Mouse (Mus musculus): ENCODE measurements around the gene Slc7a15.
"Not testable (repeated sequence)": the region's sequence is repeated elsewhere in the genome, so short reads cannot be mapped to it uniquely, and the experiment has no call there.

The Slc7a15 gene

DNA sequence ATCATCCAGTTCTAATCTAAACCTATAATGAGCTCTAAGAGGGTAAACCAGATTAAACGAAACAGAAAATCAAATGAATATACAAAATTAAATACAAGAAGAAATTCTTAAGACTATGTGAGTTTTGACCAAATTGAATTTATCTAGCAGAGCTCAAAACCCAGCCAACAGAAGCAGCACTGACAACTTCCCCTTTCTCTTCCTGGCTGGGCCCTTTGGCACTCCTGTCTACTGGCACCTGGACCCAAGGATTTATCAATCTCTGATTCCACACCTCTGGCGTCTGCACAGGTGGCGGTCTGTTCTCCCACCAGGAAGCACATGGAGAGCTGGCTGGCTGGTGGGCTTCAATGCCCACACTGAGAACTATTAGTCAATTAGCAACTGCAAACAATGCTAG, 39.0 kb downstream of the Slc7a15 start:
- not testable (repeated sequence) for DNase-seq (ENCODE audit: low spot score in 2 of 2)

DNA sequence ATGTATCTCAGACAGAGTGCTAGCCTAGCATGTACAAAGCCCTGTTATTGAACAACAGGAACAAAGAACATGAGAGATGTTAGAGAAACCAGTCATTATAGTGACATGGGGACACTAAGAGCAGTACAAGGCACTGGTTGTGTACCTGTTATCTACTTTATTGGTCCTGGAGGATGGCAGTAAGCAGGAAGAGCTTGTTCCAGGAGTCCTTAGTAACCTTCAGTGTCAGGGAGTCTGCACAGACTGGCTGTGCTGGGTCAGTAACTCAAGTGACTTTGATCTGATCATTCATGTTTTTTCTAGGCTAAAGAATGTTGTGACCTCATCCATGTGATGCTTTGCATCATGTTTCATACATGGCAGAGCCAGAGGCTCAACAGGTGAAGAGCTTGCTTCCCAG, 42.7 kb downstream of the Slc7a15 start:
- DNase-seq (ENCODE audit: low spot score in 2 of 2): no peak

GRCm38 (mm10) chr12:8555419-8555818, 43.4 kb downstream of the Slc7a15 start:
- DNase-seq (ENCODE audit: low spot score in 2 of 2): no peak

DNA sequence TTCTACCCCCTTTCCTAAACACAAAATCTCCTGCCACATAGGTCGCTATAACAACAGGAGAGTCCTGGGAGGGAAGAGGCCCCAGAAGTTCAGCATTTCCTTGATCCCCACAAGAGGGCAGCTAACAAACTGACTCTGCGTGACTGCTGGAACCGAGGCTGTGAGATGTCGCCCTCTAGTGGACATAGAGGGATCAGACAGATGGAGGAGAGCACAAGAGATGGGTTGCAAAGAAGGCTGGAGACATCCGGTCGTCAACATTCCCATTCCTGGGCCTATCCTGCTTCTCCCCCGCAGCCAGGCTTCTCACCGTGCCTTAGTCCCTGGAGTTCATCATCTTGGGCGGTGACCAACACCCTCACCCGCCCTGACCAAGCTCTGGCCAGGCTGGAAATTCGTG, 51.5 kb downstream of the Slc7a15 start:
- DNase-seq (ENCODE audit: low spot score in 2 of 2): peak; percentile 25 to 34

- no peak for DNase-seq (ENCODE audit: low spot score in 2 of 2)
Observed at GRCm38 (mm10) chr12:8546801-8547200, 52.1 kb downstream of the Slc7a15 start.

DNA sequence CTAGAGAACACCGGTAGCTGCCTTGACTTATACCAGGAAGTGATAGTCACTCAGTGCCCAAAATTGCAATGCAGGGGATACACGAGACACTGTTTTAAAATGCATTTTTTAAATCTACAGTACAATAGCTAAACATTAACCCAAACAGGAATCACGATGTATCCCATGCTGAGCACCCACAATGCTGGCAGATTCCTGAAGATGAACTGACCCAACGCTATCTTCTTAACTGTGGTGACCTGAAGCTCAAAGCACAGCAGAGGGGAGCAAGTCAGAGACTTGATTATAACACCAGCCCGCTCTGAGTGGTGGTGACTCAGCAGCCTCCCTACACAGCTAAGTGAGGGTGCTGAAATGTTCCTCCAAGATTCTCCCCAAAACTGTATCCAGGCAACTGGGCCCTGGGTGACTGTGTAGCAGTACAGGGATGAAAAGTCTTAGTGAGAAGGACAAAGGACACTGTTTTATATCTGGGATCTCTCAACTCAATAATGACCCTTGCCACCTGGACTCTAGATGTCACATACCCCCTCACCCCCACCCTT, 53.7 kb downstream of the Slc7a15 start:
- no peak for DNase-seq (ENCODE audit: low spot score in 2 of 2)

DNA sequence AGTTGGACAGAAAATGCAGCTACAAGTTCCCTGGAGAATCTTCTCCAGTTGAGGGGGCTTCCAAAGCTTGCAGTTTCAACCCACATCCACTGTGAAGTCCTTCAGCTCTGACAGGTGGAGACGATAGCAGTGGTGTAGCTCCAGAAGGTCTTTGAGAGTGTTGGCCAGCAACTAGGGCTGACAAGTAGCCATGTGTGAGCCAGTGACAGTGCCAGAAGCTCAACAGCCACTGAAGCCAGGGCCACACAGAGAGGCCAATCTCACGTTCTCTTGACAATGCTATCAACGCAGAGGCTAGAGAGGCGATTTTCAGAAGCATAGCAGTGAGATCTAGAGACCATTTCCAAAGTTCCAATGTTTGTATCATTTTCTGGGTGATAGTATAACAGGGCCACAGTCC, 56.5 kb downstream of the Slc7a15 start:
- DNase-seq (ENCODE audit: low spot score in 2 of 2): no peak

GRCm38 (mm10) chr12:8539471-8539870, 59.4 kb downstream of the Slc7a15 start:
- DNase-seq (ENCODE audit: low spot score in 2 of 2): no peak

GRCm38 (mm10) chr12:8537291-8537690, 61.6 kb downstream of the Slc7a15 start:
- no peak for DNase-seq (ENCODE audit: low spot score in 2 of 2)

GRCm38 (mm10) chr12:8536221-8536965, 62.5 kb downstream of the Slc7a15 start:
- no peak for DNase-seq (ENCODE audit: low spot score in 2 of 2)

GRCm38 (mm10) chr12:8535596-8535995, 63.3 kb downstream of the Slc7a15 start:
- no peak for DNase-seq (ENCODE audit: low spot score in 2 of 2)

DNA sequence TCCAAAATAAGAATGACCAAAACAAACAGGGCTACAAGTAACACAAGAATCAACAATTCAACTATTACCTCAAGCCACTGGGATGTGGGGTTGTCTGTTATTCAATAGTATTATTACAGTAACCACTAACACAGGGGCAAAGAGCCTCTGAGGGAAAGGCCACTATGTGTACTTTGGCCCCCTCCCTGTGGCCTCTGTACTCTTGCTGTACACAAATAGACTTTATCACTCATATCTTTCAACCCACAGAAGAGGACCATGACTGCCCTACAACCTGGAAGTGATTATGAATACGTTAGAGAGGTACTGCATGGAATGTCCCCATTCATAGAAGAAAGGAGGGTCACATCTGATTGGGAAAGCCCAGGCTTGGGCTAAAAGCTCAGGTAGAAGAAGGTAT, 64.0 kb downstream of the Slc7a15 start:
- DNase-seq (ENCODE audit: low spot score in 2 of 2): no peak

- no peak for DNase-seq (ENCODE audit: low spot score in 2 of 2)
Observed at GRCm38 (mm10) chr12:8527770-8528169, 71.1 kb downstream of the Slc7a15 start.

GRCm38 (mm10) chr12:8527175-8527574, 71.7 kb downstream of the Slc7a15 start:
- DNase-seq (ENCODE audit: low spot score in 2 of 2): no peak

DNA sequence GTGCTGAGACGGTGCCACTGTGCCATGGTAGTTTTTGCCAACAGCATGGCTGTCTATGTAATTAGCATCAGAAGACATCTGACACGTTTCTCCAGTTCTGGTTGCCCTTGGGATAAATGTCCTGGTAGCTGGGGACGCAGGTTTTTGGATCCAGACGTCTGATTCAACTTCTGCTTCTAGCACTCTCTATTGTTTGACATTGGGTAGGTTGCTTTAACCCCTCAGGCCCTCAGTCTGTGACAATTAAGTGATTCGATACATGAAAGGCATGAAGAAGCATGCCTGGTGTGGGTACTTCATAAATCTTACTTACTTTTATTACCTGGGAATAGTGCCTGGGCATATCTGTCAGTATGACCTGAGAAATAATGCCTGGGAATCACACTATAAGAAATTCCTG, 74.8 kb downstream of the Slc7a15 start:
- DNase-seq (ENCODE audit: low spot score in 2 of 2): no peak

GRCm38 (mm10) chr12:8522711-8523110, 76.2 kb downstream of the Slc7a15 start:
- no peak for DNase-seq (ENCODE audit: low spot score in 2 of 2)

DNA sequence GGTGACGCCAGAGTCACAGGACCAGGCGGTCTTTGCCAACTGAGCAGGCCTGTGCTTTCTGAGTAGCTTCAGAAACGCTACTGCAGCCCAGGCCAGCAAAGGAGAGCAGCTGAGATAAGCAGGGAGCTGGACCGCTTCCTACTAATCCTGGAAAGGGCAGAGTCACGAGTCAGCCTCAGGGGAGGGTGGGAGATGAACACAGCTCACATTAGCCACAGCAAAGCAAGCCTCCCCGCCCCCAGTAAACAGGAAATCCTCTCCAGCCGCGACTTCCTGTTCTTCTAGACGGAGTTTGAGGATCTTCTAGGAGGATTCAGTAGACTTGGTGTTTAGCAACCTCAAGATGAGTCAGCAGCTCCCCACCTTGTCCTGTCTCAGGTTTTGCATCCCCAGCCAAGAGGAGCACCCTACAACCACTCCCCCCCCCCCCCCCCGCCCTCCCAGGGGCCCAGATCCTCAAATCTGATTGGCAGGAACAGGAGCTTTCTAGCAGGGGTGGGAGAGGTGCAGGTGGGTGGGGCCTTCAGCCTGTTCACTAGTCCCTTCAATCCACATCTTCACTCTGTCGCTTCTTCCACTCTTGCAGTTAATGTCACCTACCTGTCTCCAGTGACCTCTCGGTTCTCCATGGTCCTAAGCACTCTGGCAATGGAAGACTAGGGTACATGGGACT, 77.4 kb downstream of the Slc7a15 start:
- peak; percentile 41 to 69 for DNase-seq (ENCODE audit: low spot score in 2 of 2)

- no peak for DNase-seq (ENCODE audit: low spot score in 2 of 2)
Observed at GRCm38 (mm10) chr12:8519431-8520160, 79.3 kb downstream of the Slc7a15 start.

GRCm38 (mm10) chr12:8511037-8511882, 87.6 kb downstream of the Slc7a15 start:
- DNase-seq (ENCODE audit: low spot score in 2 of 2): no peak

GRCm38 (mm10) chr12:8510317-8510988, 88.4 kb downstream of the Slc7a15 start:
- no peak for DNase-seq (ENCODE audit: low spot score in 2 of 2)

DNA sequence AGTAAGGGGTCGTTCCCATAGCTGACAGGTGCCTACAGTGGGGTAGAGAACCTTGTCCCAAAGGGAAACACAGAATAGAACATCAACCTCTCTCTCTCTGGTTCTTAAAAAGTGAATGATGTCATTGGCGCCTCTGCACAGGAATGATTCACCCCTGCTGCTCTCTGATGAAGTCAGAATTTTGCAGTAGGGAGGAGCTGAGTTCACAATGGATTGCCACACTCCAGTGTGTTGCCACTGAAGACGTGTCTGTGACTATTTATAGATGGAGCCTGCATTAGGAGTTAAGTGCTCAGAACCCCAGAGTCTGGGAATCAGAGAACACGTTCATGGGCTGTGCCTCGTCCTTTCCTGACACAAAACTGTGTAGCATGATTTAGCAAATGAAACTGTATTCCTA, 89.2 kb downstream of the Slc7a15 start:
- DNase-seq (ENCODE audit: low spot score in 2 of 2): no peak

All from frontal cortex, postnatal 10 days (tissue).